Mouse (Mus musculus): ENCODE results near the gene Rassf1. TPM values are rescaled to one million over a fixed set of nuclear protein-coding genes. Genes with fewer than 3 reads are reported as not detected.

The Rassf1 gene
- polyA plus RNA-seq, 1 experiment from 2014 or later: 44.2 TPM

DNA sequence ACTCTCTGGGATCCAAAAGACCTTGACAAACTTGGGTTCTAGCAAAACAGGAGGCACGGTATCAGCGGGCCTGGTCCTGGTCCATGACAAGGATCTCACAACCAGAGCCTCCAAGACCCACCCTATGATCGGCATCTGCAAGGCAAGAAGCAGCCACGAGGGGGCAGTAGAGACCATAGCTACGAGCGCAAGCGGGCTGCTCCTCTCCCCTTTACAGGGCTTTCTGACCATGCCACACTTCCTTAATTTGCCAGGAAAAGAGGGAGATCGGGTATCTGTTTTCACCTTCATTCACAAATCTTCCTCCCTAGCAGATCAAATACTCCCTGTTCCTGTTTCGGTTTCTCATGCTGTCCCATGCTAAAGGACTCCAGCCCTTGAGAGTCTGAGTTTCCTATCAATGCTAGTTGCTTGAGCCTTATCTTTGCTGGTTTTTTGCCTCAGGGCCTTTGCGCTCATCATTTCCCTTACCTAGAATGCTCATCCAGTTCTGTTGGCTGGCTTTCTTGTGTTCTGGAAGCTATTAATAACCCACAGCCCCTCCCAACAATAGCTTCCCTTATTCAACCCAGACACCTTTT, 50.8 kb downstream of the Rassf1 start:
- Histone ChIP-seq H3K9ac (ENCODE audit: low read length) (no peak overlapping the region), H3K9me3 (ENCODE audit: control insufficient read depth, low read length) (no peaks in the 10 kb centered on the region), H3K4me2 (replicated peaks; ENCODE audit: low read depth) (no peak overlapping the region), H3K4me3 (ENCODE audit: low read depth, low read length) (no peak overlapping the region), H3K36me3 (ENCODE audit: control insufficient read depth, insufficient read depth, low read length) (no peaks in the 10 kb centered on the region), H3K27ac (replicated peaks) (no peak overlapping the region), H3K27me3 (ENCODE audit: control insufficient read depth, insufficient read depth, low read length) (no peaks in the 10 kb centered on the region), H3K4me1 (replicated peaks; ENCODE audit: control insufficient read depth, insufficient read depth) (no peaks in the 10 kb centered on the region)
- ATAC-seq (ENCODE audit: low FRiP score, low TSS enrichment): no peak; the same call in 1 of the 2 replicates
- 8% methylated on average over 10 of the region's 10 CpGs for WGBS
- peak; percentile 93 for DNase-seq (ENCODE audit: low spot score)
- TF ChIP-seq CTCF (IDR thresholded peaks at IDR 0.05; ENCODE audit: low read depth) (peak; percentile 99), EP300 (optimal IDR thresholded peaks at IDR 0.05) (no peak)

GRCm38 (mm10) chr9:107603251-107603650, 51.9 kb downstream of the Rassf1 start:
- no peak overlapping the region for H3K9ac ChIP-seq (ENCODE audit: low read length)
- WGBS: 64% methylated on average over 6 of the region's 6 CpGs
- no peak for DNase-seq (ENCODE audit: low spot score)
- no peak for ATAC-seq (ENCODE audit: low FRiP score, low TSS enrichment)
- H3K27me3 ChIP-seq (ENCODE audit: control insufficient read depth, insufficient read depth, low read length): no peaks in the 10 kb centered on the region
- no peaks in the 10 kb centered on the region for H3K9me3 ChIP-seq (ENCODE audit: control insufficient read depth, low read length)
- TF ChIP-seq CTCF (IDR thresholded peaks at IDR 0.05; ENCODE audit: low read depth) (no peak), EP300 (optimal IDR thresholded peaks at IDR 0.05) (no peak)
- H3K27ac ChIP-seq (replicated peaks): no peak overlapping the region
- no peaks in the 10 kb centered on the region for H3K4me1 ChIP-seq (replicated peaks; ENCODE audit: control insufficient read depth, insufficient read depth)
- H3K4me3 ChIP-seq (ENCODE audit: low read depth, low read length): no peak overlapping the region
- no peak overlapping the region for H3K4me2 ChIP-seq (replicated peaks; ENCODE audit: low read depth)
- no peaks in the 10 kb centered on the region for H3K36me3 ChIP-seq (ENCODE audit: control insufficient read depth, insufficient read depth, low read length)

DNA sequence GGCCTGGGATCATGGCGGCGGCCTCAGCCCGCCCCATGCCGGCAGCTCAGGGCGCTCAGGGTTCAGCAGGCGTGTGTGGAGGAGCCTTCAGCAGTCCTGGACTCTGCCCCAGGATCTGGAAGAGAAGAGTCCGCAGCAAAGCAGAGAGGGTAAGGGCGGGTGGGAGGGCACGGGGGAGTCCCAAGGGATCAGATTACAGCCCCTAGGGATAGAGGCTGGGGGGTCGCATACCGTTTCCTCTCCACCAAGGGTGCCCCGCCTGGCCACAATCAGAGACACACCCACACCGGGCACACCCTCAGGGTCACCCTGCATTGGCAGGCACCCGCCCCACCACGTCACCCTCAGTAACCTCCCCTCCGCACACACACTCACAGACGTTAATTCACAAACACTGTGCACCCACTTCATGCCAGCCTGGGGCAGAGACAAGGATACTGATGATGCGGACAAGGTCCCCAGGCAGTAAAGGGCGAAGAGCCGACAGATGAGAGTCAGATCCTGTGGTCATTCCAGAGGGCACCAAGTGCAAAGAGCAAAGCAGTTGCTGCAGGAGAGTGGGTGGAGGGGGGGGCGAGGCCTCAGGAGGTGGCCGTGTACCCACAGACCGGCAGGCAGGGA, 53.8 kb downstream of the Rassf1 start:
- Histone ChIP-seq H3K9me3 (ENCODE audit: control insufficient read depth, low read length) (no peaks in the 10 kb centered on the region), H3K9ac (ENCODE audit: low read length) (peak overlapping the region; percentile 48; the same call in 1 of the 2 replicates), H3K36me3 (ENCODE audit: control insufficient read depth, insufficient read depth, low read length) (no peaks in the 10 kb centered on the region), H3K27ac (replicated peaks) (peak overlapping the region; percentile 75), H3K27me3 (ENCODE audit: control insufficient read depth, insufficient read depth, low read length) (no peaks in the 10 kb centered on the region), H3K4me2 (replicated peaks; ENCODE audit: low read depth) (peak overlapping the region; percentile 46), H3K4me1 (replicated peaks; ENCODE audit: control insufficient read depth, insufficient read depth) (peaks cover 7% of the 10 kb centered on the region; the same call in 1 of the 2 replicates), H3K4me3 (ENCODE audit: low read depth, low read length) (peak overlapping the region; percentile 19)
- ATAC-seq (ENCODE audit: low FRiP score, low TSS enrichment): peak; percentile 84
- peak; percentile 93 for DNase-seq (ENCODE audit: low spot score)
- TF ChIP-seq EP300 (optimal IDR thresholded peaks at IDR 0.05) (no peak), CTCF (IDR thresholded peaks at IDR 0.05; ENCODE audit: low read depth) (0 out of 2 replicates have a peak, but pooled peaks have one; percentile 2)
- 36% methylated on average over 22 of the region's 23 CpGs for WGBS

DNA sequence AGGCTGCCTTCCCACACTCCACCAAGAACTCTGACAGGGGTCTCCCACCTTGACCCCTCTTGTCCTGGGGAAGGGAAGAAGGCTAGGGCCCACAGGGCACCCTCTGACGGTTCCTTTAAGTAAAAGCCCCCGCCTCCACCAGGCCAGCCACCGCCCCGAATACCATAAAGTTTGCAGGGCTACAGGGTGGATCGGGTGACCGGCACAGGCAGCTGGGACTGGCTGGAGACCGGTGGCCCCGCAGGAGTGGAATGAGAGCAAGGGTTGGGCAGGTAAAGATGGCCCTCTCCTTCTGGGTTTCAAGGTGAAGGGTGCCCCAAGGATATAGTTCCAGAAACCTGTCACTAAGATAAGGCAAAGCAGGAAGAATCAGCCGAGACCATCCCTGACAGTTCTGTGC, 55.2 kb downstream of the Rassf1 start:
- Histone ChIP-seq H3K9ac (ENCODE audit: low read length) (peak overlapping the region; percentile 31; the same call in 1 of the 2 replicates), H3K4me2 (replicated peaks; ENCODE audit: low read depth) (peak overlapping the region; percentile 43), H3K27me3 (ENCODE audit: control insufficient read depth, insufficient read depth, low read length) (no peaks in the 10 kb centered on the region), H3K4me3 (ENCODE audit: low read depth, low read length) (no peak overlapping the region; the same call in 1 of the 2 replicates), H3K4me1 (replicated peaks; ENCODE audit: control insufficient read depth, insufficient read depth) (peaks cover 10% of the 10 kb centered on the region), H3K9me3 (ENCODE audit: control insufficient read depth, low read length) (no peaks in the 10 kb centered on the region), H3K27ac (replicated peaks) (peak overlapping the region; percentile 61), H3K36me3 (ENCODE audit: control insufficient read depth, insufficient read depth, low read length) (no peaks in the 10 kb centered on the region)
- 0 out of 2 replicates have a peak, but pooled peaks have one; percentile 27 for ATAC-seq (ENCODE audit: low FRiP score, low TSS enrichment)
- 24% methylated on average over 9 of the region's 9 CpGs for WGBS
- no peak for TF ChIP-seq EP300 (optimal IDR thresholded peaks at IDR 0.05)
- TF ChIP-seq CTCF (IDR thresholded peaks at IDR 0.05; ENCODE audit: low read depth): no peak
- DNase-seq (ENCODE audit: low spot score): peak; percentile 70

DNA sequence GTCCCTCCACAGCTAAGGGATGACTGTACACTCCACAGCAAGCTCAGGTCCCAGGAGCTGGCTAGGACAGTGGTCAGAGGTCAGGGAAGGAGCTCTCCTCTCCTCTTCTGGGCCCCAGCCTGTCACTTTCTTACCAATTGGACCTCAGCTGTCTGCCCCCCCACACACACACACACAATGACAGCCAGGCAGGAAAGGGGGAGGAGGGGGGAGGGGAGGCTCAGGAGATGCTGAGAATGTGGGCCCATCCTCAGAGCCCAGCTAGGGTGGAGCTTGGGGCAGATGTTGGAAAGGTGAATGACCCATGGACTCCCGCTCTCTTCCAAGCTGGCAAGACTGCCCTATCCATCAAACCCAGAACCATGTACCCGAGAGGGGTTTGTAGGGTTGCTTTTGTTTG, 55.7 kb downstream of the Rassf1 start:
- no peak for DNase-seq (ENCODE audit: low spot score)
- 46% methylated on average over 2 of the region's 2 CpGs for WGBS
- H3K27me3 ChIP-seq (ENCODE audit: control insufficient read depth, insufficient read depth, low read length): no peaks in the 10 kb centered on the region
- H3K9me3 ChIP-seq (ENCODE audit: control insufficient read depth, low read length): no peaks in the 10 kb centered on the region
- peak overlapping the region; percentile 31; the same call in 1 of the 2 replicates for H3K9ac ChIP-seq (ENCODE audit: low read length)
- ATAC-seq (ENCODE audit: low FRiP score, low TSS enrichment): no peak
- H3K4me3 ChIP-seq (ENCODE audit: low read depth, low read length): no peak overlapping the region; the same call in 1 of the 2 replicates
- H3K4me1 ChIP-seq (replicated peaks; ENCODE audit: control insufficient read depth, insufficient read depth): peaks cover 15% of the 10 kb centered on the region
- no peak for TF ChIP-seq CTCF (IDR thresholded peaks at IDR 0.05; ENCODE audit: low read depth)
- no peak for TF ChIP-seq EP300 (optimal IDR thresholded peaks at IDR 0.05)
- no peaks in the 10 kb centered on the region for H3K36me3 ChIP-seq (ENCODE audit: control insufficient read depth, insufficient read depth, low read length)
- peak overlapping the region; percentile 43 for H3K4me2 ChIP-seq (replicated peaks; ENCODE audit: low read depth)
- H3K27ac ChIP-seq (replicated peaks): peak overlapping the region; percentile 53; the same call in 1 of the 2 replicates
